Mouse (Mus musculus) urinary bladder, postnatal 4 days (tissue): ENCODE measurements around the gene Tha1.

Experiments used
- DNase-seq, 2 experiments: peaks; one replicate each; pipeline ENCODE4 v3.0.0; 2021 to 2022; ENCODE audit warnings: low spot score in 2 of 2

Gene Tha1

DNA sequence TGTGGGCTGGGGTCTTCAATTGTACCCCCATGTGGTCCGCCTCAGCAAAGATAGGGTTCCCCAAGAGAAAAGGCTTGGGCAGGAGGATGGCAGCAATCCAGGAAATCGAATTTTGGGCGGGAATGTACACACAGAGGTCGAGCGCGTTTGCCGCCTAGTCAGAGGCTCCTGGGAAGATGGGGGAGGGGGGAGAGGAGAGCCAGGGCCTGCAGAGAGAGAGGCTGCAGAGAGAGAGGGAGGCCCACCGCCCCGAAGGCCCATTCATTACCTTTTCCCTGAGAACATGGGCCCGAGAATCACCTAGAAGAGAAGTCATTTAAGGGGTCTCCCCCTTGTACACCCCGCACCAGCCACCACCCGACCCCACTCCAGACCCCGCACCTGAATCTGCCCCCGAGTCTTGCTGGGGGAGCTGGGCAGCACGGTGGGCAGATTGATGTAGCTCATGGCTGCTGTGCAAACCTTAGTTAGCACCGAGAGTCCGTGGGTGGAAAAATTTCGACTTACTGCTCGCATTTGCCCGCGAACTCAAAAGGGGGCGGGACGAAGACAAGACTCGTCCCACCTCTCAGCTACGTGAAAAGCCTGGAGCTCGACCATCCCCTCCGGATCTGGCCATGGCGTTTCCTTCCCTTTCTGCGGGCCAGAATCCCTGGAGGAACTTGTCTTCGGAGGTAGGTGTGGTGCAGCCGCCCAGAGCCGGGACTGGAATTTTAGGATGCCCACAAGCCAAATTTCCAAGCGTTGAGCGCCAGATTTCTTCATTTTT, 47.8 kb downstream of the Tha1 start, which contains the start of the genes Afmid and Tk1:
Gene Afmid (plus strand): TSS at position 592 of the 769 bp plus-strand sequence.
Gene Tk1 (minus strand): TSS at position 760 of the 769 bp plus-strand sequence.
- peak; percentile 74 to 79 for DNase-seq

DNA sequence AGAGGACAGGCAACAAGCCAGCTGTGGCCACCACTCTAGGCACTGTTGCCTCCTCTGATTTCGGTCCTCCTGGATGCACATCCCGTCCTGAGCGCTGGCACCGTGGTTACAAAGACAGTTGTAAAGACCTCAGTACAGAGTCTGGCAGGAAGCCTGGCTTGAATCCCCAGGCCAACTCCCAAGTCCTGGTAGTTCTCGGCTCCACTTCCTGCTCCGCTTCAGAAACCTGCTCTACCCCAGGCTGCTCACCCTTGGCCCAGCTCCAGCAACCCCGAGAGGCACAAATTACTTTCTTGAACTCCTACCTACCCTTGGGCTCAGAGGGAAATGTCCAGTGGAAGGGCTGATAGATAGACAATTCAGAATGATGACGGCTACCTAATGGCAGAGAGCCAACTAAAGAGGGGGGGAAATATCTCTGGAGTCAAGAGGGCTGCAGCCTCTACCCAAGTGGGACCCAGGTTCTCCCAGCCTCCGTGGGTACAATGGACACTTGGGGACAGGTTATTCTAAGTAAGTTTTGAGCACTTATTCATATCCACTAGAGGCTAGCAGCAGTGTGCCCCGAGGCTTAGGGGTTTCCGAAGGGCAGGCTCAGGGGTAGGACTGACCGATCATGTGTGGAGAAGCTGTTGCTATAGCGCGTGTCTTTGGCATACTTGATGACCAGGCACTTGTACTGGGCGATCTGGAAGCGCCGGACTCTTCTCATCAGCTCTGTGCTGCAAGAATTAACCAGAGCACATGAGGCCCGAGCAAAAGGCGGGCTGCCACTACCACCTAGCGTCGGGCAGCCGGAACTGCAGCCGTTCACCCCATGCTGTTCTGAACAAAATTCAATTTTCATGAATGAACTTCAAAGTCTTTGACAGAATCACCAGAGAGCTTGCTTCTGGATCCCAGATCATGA, 49.0 kb downstream of the Tha1 start:
- peak; percentile 73 to 83 for DNase-seq

DNA sequence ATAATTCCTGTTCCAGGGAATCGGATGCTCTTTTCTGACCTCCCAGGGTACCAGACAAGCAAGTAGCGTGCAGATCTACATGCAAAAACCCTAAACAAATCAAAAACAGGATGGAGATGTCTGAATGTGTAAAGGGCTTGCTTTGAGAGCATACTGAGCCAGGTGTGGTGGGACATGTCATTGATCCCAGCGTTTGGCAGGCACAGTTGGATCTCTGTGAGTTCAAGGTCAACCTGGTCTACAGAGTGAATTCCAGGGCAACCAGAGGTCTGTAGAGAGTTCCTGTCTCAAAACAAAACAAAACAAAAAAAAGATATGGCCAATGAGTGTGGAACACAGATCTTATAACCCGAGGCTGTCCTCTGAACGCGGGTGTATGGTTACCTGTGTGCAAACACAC, 49.9 kb downstream of the Tha1 start:
- DNase-seq, result no peak

DNA sequence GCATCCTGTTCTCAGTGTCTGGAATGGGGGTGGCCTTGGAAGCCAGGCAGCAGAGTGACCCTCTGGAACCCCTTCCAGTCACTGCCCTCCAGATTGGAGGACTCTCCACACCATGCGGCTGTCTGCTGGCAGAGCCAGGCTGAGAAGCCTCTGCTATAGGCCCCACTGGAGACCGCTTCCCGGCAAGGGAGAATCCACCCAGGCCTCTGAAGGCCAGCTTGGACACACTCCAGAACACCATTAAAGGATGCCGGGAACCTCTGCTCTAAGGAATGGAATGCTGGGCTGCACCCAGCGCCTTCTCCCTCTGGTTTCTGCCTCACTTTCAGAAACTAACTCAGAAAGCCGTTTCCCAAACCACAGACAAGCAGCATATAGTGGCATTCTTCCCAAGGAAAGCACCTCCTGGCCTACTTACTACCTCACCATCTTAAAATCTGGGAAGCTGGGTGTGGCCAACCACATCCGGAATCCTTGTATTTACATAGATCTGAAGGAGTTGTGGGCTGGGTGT, 50.5 kb downstream of the Tha1 start:
- DNase-seq, result peak in 1 of 2 experiments; percentile 41

- no peak for DNase-seq
These were observed 51.4 kb downstream of the Tha1 start for GRCm38 (mm10) chr11:117821868-117822267.

DNA sequence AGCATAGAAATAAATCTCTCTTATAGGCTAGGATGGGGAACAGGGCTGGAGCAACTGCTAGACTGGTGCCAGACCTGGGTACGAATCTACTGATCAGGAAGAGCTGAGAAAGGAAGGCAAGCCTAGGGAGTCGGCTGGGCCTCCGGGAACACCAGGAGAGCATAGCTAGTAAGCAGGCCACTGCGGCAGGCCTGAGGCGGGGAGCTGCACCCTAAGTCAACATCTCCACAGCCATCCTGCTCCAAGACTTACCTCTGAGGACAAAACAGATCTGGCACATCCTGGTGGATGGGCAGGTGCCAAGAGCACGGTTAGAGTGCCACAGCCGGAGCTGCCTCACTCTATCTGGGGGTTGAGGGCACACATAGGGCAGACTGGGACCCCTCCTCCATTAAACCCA, 53.1 kb downstream of the Tha1 start:
- no peak for DNase-seq

- DNase-seq, result no peak
These were observed 54.2 kb downstream of the Tha1 start for GRCm38 (mm10) chr11:117819095-117819494.
